In genomic region chr13:112462411-112462987, GRCm38 (mm10) we compare ENCODE assay signal across 18 mouse cellular contexts. TPM values are rescaled to one million over a fixed set of nuclear protein-coding genes. Genes with fewer than 3 reads are reported as not detected.
DNase-seq lines count a peak whose midpoint lies in the region; ATAC-seq and TF ChIP-seq lines count a peak whose summit lies in the region.
"Had no signal": no experiment of that assay in that cellular context is flagged by ENCODE, and none has a peak within 500 bp of the region (broad histone marks: within the 10 kb centered on the region; RNA-seq: fewer than 3 reads in every experiment).

No protein-coding gene starts in this region.

- ATAC-seq in midbrain, embryonic 11.5 days (ENCODE audit: low FRiP score), result no peak
- no peak for ATAC-seq in midbrain, embryonic 14.5 days (ENCODE audit: low FRiP score, low TSS enrichment)
- ATAC-seq: forebrain, embryonic 16.5 days; hindbrain, postnatal 0 days had no signal

- H3K27me3 ChIP-seq in midbrain, embryonic 11.5 days (ENCODE audit: control insufficient read depth, insufficient read depth, low read length), result no peaks in the 10 kb centered on the region; the same call in 1 of the 2 replicates
- no peaks in the 10 kb centered on the region for H3K27me3 ChIP-seq in midbrain, embryonic 14.5 days (ENCODE audit: control insufficient read depth, insufficient read depth, low read length)
- H3K27me3 ChIP-seq: embryonic facial prominence, embryonic 12.5 days; forebrain, embryonic 12.5 days; heart, embryonic 13.5 days; hindbrain, embryonic 12.5 days had no signal

- no peak overlapping the region for H3K4me3 ChIP-seq in midbrain, embryonic 11.5 days (ENCODE audit: low read depth, low read length)
- H3K4me3 ChIP-seq in midbrain, embryonic 14.5 days (replicated peaks; ENCODE audit: low read depth, low read length), result no peak overlapping the region
- peak overlapping the region in 1 of 2 experiments; percentile 90; a peak in 3 of 4 replicates for H3K4me3 ChIP-seq in ES-E14 (ENCODE audit: insufficient read depth in 1 of 2, low read depth in 1 of 2, low read length in 2 of 2, poor library complexity in 1 of 2, severe bottlenecking in 1 of 2)
- no peak overlapping the region for H3K4me3 ChIP-seq in embryonic fibroblast, embryonic 13.5 days (ENCODE audit: insufficient read depth, low read length)

- H3K4me1 ChIP-seq in midbrain, embryonic 11.5 days (ENCODE audit: control insufficient read depth, insufficient read depth, low read length), result peaks cover 10% of the 10 kb centered on the region
- peaks cover 13% of the 10 kb centered on the region for H3K4me1 ChIP-seq in midbrain, embryonic 14.5 days (ENCODE audit: control insufficient read depth, insufficient read depth, low read length)
- H3K4me1 ChIP-seq in ES-E14 (ENCODE audit: control insufficient read depth in 2 of 2, insufficient read depth in 2 of 2, low read length in 2 of 2, poor library complexity in 1 of 2), result peaks cover 12 to 18% of the 10 kb centered on the region in 2 experiments
- peaks cover 4% of the 10 kb centered on the region for H3K4me1 ChIP-seq in embryonic fibroblast, embryonic 13.5 days (ENCODE audit: control insufficient read depth, insufficient read depth, low read length)

- peak; percentile 60 for DNase-seq in midbrain, embryonic 11.5 days (ENCODE audit: low spot score, missing footprints)
- DNase-seq in midbrain, embryonic 14.5 days, result no peak
- DNase-seq in ES-E14 (ENCODE audit: low read depth, low spot score), result peak; percentile 83
- no peak for DNase-seq in lung, postnatal 4 days
- DNase-seq in neural tube, embryonic 10.5 days (ENCODE audit: extremely low spot score, low spot score), result no peak
- DNase-seq: adrenal gland, postnatal 10 days; cerebellum, adult 11 months; cerebellum, adult 8-10 months; cerebellum, postnatal 14 days; gastrocnemius, postnatal 10 days; heart, postnatal 36 days had no signal

- TF ChIP-seq CTCF in embryonic fibroblast, embryonic 13.5 days (IDR thresholded peaks at IDR 0.05; ENCODE audit: borderline replicate concordance, insufficient read depth, low read length), result no peak

- H3K4me2 ChIP-seq in midbrain, embryonic 11.5 days, result no peak overlapping the region
- H3K4me2 ChIP-seq in midbrain, embryonic 14.5 days (ENCODE audit: low read length), result no peak overlapping the region

- no peak overlapping the region for H3K9ac ChIP-seq in midbrain, embryonic 11.5 days (ENCODE audit: low read length)
- no peak overlapping the region for H3K9ac ChIP-seq in midbrain, embryonic 14.5 days (replicated peaks; ENCODE audit: low read length)
- no peak overlapping the region for H3K9ac ChIP-seq in ES-E14 (ENCODE audit: insufficient read depth, low read depth, low read length, poor library complexity, severe bottlenecking)

- H3K27ac ChIP-seq in midbrain, embryonic 11.5 days (ENCODE audit: low read depth, low read length), result no peak overlapping the region
- H3K27ac ChIP-seq in midbrain, embryonic 14.5 days (replicated peaks; ENCODE audit: low read depth, low read length), result no peak overlapping the region
- peak overlapping the region; percentile 72; the same call in 1 of the 2 replicates for H3K27ac ChIP-seq in ES-E14 (ENCODE audit: insufficient read depth, low read depth, low read length, poor library complexity, severe bottlenecking)
- H3K27ac ChIP-seq in embryonic fibroblast, embryonic 13.5 days (ENCODE audit: insufficient read depth, low read length), result 0 out of 2 replicates have a peak overlapping the region, but pooled peaks have one; percentile 14
- H3K27ac ChIP-seq: embryonic facial prominence, embryonic 12.5 days; forebrain, embryonic 12.5 days; hindbrain, embryonic 12.5 days; hindbrain, postnatal 0 days had no signal

- in situ Hi-C loops in ES-E14 (cut with MboI; ENCODE audit: low sequenced_read_pairs in 2 of 2, unreplicated experiment in 2 of 2), result no loop called here

- WGBS in midbrain, embryonic 11.5 days, result 48% methylated on average over 6 of the region's 6 CpGs
- 50% methylated on average over 6 of the region's 6 CpGs for WGBS in midbrain, embryonic 14.5 days

- TF ChIP-seq POLR2A in embryonic fibroblast, embryonic 13.5 days (IDR thresholded peaks at IDR 0.05; ENCODE audit: low read depth, low read length), result no peak; the same call in 1 of the 2 replicates

- H3K9me3 ChIP-seq in midbrain, embryonic 11.5 days (ENCODE audit: control insufficient read depth, low read length), result no peaks in the 10 kb centered on the region
- no peaks in the 10 kb centered on the region for H3K9me3 ChIP-seq in midbrain, embryonic 14.5 days (ENCODE audit: control insufficient read depth, low read length)
- H3K9me3 ChIP-seq in ES-E14 (ENCODE audit: control insufficient read depth, insufficient read depth, low read depth, low read length), result no peaks in the 10 kb centered on the region
- H3K9me3 ChIP-seq: embryonic facial prominence, embryonic 12.5 days; forebrain, embryonic 12.5 days; heart, embryonic 13.5 days; hindbrain, embryonic 12.5 days had no signal

- H3K36me3 ChIP-seq in midbrain, embryonic 11.5 days (ENCODE audit: control insufficient read depth, insufficient read depth, low read length), result no peaks in the 10 kb centered on the region
- H3K36me3 ChIP-seq in midbrain, embryonic 14.5 days (ENCODE audit: control insufficient read depth, insufficient read depth, low read length), result no peaks in the 10 kb centered on the region
- H3K36me3 ChIP-seq in ES-E14 (ENCODE audit: control insufficient read depth, insufficient read depth, low read length, poor library complexity, severe bottlenecking), result no peaks in the 10 kb centered on the region
- H3K36me3 ChIP-seq: embryonic facial prominence, embryonic 12.5 days; forebrain, embryonic 12.5 days; heart, embryonic 13.5 days; hindbrain, embryonic 12.5 days had no signal

TF ChIP-seq in ES-E14, 5 proteins besides CTCF, POLR2A, EP300 and RAD21:
- no peak for TF ChIP-seq MAFK (IDR thresholded peaks at IDR 0.05; ENCODE audit: insufficient read depth, low read depth, low read length)
- TF ChIP-seq ZNF384 (IDR thresholded peaks at IDR 0.05; ENCODE audit: low read depth, low read length), result peak; percentile 63; the same call in 1 of the 2 replicates
- TF ChIP-seq CHD2 (IDR thresholded peaks at IDR 0.05; ENCODE audit: low read depth, low read length), result no peak; the same call in 1 of the 2 replicates
- no peak for TF ChIP-seq ZC3H11A (IDR thresholded peaks at IDR 0.05; ENCODE audit: borderline replicate concordance, low read depth, low read length)
- 0 out of 2 replicates have a peak, but pooled peaks have one; percentile 5 for TF ChIP-seq HCFC1 (IDR thresholded peaks at IDR 0.05; ENCODE audit: borderline replicate concordance, insufficient read depth, low read length)

RNA-seq across cellular contexts. Expression of gene Il6st, which starts 1.4 kb away (rescaled TPM):
- polyA plus RNA-seq in midbrain, embryonic 11.5 days (2014; fragmentation: Nextera tagmentation; extraction: Ambion mirVana), result 28.4 and 32.3 TPM in 2 replicates
- polyA plus RNA-seq in midbrain, embryonic 14.5 days (2014; fragmentation: Nextera tagmentation; extraction: Ambion mirVana), result 9.7 and 20.7 TPM in 2 replicates
- total RNA-seq in ES-E14 (2012; rRNA removed), result 55.2 and 89.2 TPM in 2 replicates
- polyA plus RNA-seq in embryonic fibroblast, embryonic 13.5 days (2011; ENCODE audit: insufficient read length, low read depth, missing spikeins), result 363 and 515 TPM in 2 replicates

Comparison
In these comparisons a context has a peak if more than half of its experiments do, and no peak if none do; other contexts are left out.
1. DNase-seq: peak in midbrain, embryonic 11.5 days (single experiment) and ES-E14 (single experiment); none in midbrain, embryonic 14.5 days (single experiment), lung, postnatal 4 days (0 of 2) and neural tube, embryonic 10.5 days (single experiment).
2. H3K27ac ChIP-seq: peak in ES-E14 (single experiment) and embryonic fibroblast, embryonic 13.5 days (single experiment); none in midbrain, embryonic 11.5 days (single experiment) and midbrain, embryonic 14.5 days (single experiment).
3. RNA of gene Il6st, which starts 1.4 kb away (polyA plus RNA-seq): 363 to 515 TPM in embryonic fibroblast, embryonic 13.5 days; 28.4 to 32.3 TPM in midbrain, embryonic 11.5 days and 9.7 to 20.7 TPM in midbrain, embryonic 14.5 days; every median in the first group is over 10 times any median in the second.